Mouse (Mus musculus) limb, embryonic 10.5 days (tissue): Measurements from ENCODE around the gene Ptch2. TPM values are rescaled to one million over a fixed set of nuclear protein-coding genes. Genes with fewer than 3 reads are reported as not detected.

Source experiments
- DNase-seq: peaks from one replicate; pipeline ENCODE4 v3.0.0-alpha.2; 2017; ENCODE audit warnings: low spot score
- H3K27ac ChIP-seq: fragments of 300-500 bp; sonication (generic); 2 replicates; pipeline ENCODE4 v1.5.1; 2016; ENCODE audit warnings: mild to moderate bottlenecking
- H3K27me3 ChIP-seq: fragments of 300-500 bp; sonication (generic); 2 replicates; pipeline ENCODE4 v1.6.1; 2016; ENCODE audit warnings: low read depth, mild to moderate bottlenecking; ENCODE audit not compliant: poor library complexity, severe bottlenecking
- H3K36me3 ChIP-seq: fragments of 300-500 bp; sonication (generic); 2 replicates; pipeline ENCODE4 v1.6.1; 2016; ENCODE audit warnings: mild to moderate bottlenecking, moderate library complexity
- H3K4me1 ChIP-seq: fragments of 300-500 bp; sonication (generic); 2 replicates; pipeline ENCODE4 v1.6.1; 2016
- H3K4me3 ChIP-seq: fragments of 300-500 bp; sonication (generic); 2 replicates; pipeline ENCODE4 v1.5.1; 2016; ENCODE audit warnings: mild to moderate bottlenecking, moderate library complexity
- H3K9me3 ChIP-seq: fragments of 300-500 bp; sonication (generic); replicated peaks from 2 replicates; pipeline ENCODE4 v1.6.1; 2016; ENCODE audit warnings: mild to moderate bottlenecking
- WGBS: fragments of 180-500 bp; shearing (Covaris S2); methylation state at CpG from one replicate; pipeline ENCODE4 v1.1.7; 2016; 5-methylcytosine and 5-hydroxymethylcytosine counted together
- polyA plus RNA-seq: library from polyadenylated mRNA; unstranded; fragments of >200 nt; fragmentation: Nextera tagmentation; extraction: Ambion mirVana; gene quantifications from 2 replicates; pipeline ENCODE4 v1.2.1, GENCODE M21; 2016

Gene Ptch2
- polyA plus RNA-seq, 1 experiment from 2014 or later, result 8.4 TPM

- Histone ChIP-seq H3K27me3 (no peaks in the 10 kb centered on the region), H3K4me1 (0 out of 2 replicates have a peak, but pooled peaks cover 3% of the 10 kb centered on the region), H3K9me3 (no peaks in the 10 kb centered on the region), H3K4me3 (no peak overlapping the region), H3K27ac (no peak overlapping the region), H3K36me3 (peaks cover 93% of the 10 kb centered on the region)
- DNase-seq, result no peak
- 93% methylated on average over 25 of the region's 25 CpGs for WGBS
Measured at GRCm38 (mm10) chr4:117109330-117109729, 13.5 kb downstream of the Ptch2 start.

- Histone ChIP-seq H3K4me3 (no peak overlapping the region), H3K27me3 (no peaks in the 10 kb centered on the region), H3K4me1 (0 out of 2 replicates have a peak, but pooled peaks cover 3% of the 10 kb centered on the region), H3K36me3 (peaks cover 93% of the 10 kb centered on the region), H3K9me3 (no peaks in the 10 kb centered on the region), H3K27ac (peak overlapping the region; percentile 15; the same call in 1 of the 2 replicates)
- WGBS, result 94% methylated on average over 13 of the region's 13 CpGs
- DNase-seq, result no peak
Measured at GRCm38 (mm10) chr4:117110249-117110648, 14.4 kb downstream of the Ptch2 start.

GRCm38 (mm10) chr4:117110985-117111384 is 15.1 kb downstream of the Ptch2 start:
- no peak for DNase-seq
- 0 out of 2 replicates have a peak, but pooled peaks cover 3% of the 10 kb centered on the region for H3K4me1 ChIP-seq
- no peak overlapping the region for H3K4me3 ChIP-seq
- no peaks in the 10 kb centered on the region for H3K9me3 ChIP-seq
- peaks cover 92% of the 10 kb centered on the region for H3K36me3 ChIP-seq
- H3K27me3 ChIP-seq, result no peaks in the 10 kb centered on the region
- 95% methylated on average over 11 of the region's 11 CpGs for WGBS
- H3K27ac ChIP-seq, result no peak overlapping the region

- DNase-seq, result no peak
- WGBS, result 90% methylated on average over 1 of the region's 1 CpGs
- Histone ChIP-seq H3K27ac (no peak overlapping the region), H3K4me3 (no peak overlapping the region), H3K4me1 (0 out of 2 replicates have a peak, but pooled peaks cover 3% of the 10 kb centered on the region), H3K27me3 (no peaks in the 10 kb centered on the region), H3K9me3 (no peaks in the 10 kb centered on the region), H3K36me3 (peaks cover 77% of the 10 kb centered on the region)
Measured at GRCm38 (mm10) chr4:117113237-117113636, 17.4 kb downstream of the Ptch2 start.

- H3K9me3 ChIP-seq, result no peaks in the 10 kb centered on the region
- no peak for DNase-seq
- peaks cover 53% of the 10 kb centered on the region for H3K36me3 ChIP-seq
- H3K27me3 ChIP-seq, result no peaks in the 10 kb centered on the region
- no peak overlapping the region for H3K4me3 ChIP-seq
- 87% methylated on average over 5 of the region's 5 CpGs for WGBS
- H3K27ac ChIP-seq, result no peak overlapping the region
- peaks cover 9% of the 10 kb centered on the region for H3K4me1 ChIP-seq
Measured at GRCm38 (mm10) chr4:117115592-117115991, 19.7 kb downstream of the Ptch2 start.

- peaks cover 16% of the 10 kb centered on the region for H3K4me1 ChIP-seq
- H3K4me3 ChIP-seq, result no peak overlapping the region
- DNase-seq, result no peak
- H3K27ac ChIP-seq, result no peak overlapping the region
- 94% methylated on average over 7 of the region's 7 CpGs for WGBS
- no peaks in the 10 kb centered on the region for H3K9me3 ChIP-seq
- peaks cover 33% of the 10 kb centered on the region for H3K36me3 ChIP-seq
- H3K27me3 ChIP-seq, result no peaks in the 10 kb centered on the region
Measured at GRCm38 (mm10) chr4:117117931-117118330, 22.1 kb downstream of the Ptch2 start.

GRCm38 (mm10) chr4:117119636-117120035 is 23.8 kb downstream of the Ptch2 start:
- no peak for DNase-seq
- Histone ChIP-seq H3K27me3 (no peaks in the 10 kb centered on the region), H3K4me3 (peak overlapping the region; percentile 73), H3K36me3 (peaks cover 16% of the 10 kb centered on the region), H3K9me3 (no peaks in the 10 kb centered on the region), H3K4me1 (peaks cover 21% of the 10 kb centered on the region), H3K27ac (peak overlapping the region; percentile 87)
- WGBS, result 83% methylated on average over 5 of the region's 5 CpGs

- Histone ChIP-seq H3K27me3 (no peaks in the 10 kb centered on the region), H3K4me1 (peaks cover 25% of the 10 kb centered on the region), H3K9me3 (no peaks in the 10 kb centered on the region), H3K27ac (peak overlapping the region; percentile 87), H3K36me3 (peaks cover 12% of the 10 kb centered on the region), H3K4me3 (peak overlapping the region; percentile 73)
- WGBS, result 5% methylated on average over 10 of the region's 10 CpGs
- DNase-seq, result no peak
Measured at GRCm38 (mm10) chr4:117120052-117120444, 24.2 kb downstream of the Ptch2 start.

GRCm38 (mm10) chr4:117120445-117121414 is 24.9 kb downstream of the Ptch2 start:
- under 1% methylated on average over 69 of the region's 69 CpGs for WGBS
- peak; percentile 91 for DNase-seq
- H3K27me3 ChIP-seq, result no peaks in the 10 kb centered on the region
- peaks cover 5% of the 10 kb centered on the region for H3K36me3 ChIP-seq
- H3K27ac ChIP-seq, result peak overlapping the region; percentile 87
- no peaks in the 10 kb centered on the region for H3K9me3 ChIP-seq
- peak overlapping the region; percentile 73 for H3K4me3 ChIP-seq
- peaks cover 32% of the 10 kb centered on the region for H3K4me1 ChIP-seq

GRCm38 (mm10) chr4:117122209-117122608 is 26.3 kb downstream of the Ptch2 start:
- Histone ChIP-seq H3K9me3 (no peaks in the 10 kb centered on the region), H3K27me3 (no peaks in the 10 kb centered on the region), H3K4me3 (no peak overlapping the region), H3K4me1 (peaks cover 43% of the 10 kb centered on the region), H3K27ac (no peak overlapping the region; the same call in 1 of the 2 replicates), H3K36me3 (no peaks in the 10 kb centered on the region)
- no peak for DNase-seq
- 82% methylated on average over 4 of the region's 4 CpGs for WGBS

- H3K4me3 ChIP-seq, result no peak overlapping the region
- 82% methylated on average over 8 of the region's 9 CpGs for WGBS
Measured at GRCm38 (mm10) chr4:117123546-117124217, 27.8 kb downstream of the Ptch2 start.

GRCm38 (mm10) chr4:117124218-117124517 is 28.3 kb downstream of the Ptch2 start:
- Histone ChIP-seq H3K4me1 (peaks cover 43% of the 10 kb centered on the region), H3K27me3 (no peaks in the 10 kb centered on the region), H3K9me3 (no peaks in the 10 kb centered on the region), H3K4me3 (no peak overlapping the region), H3K27ac (peak overlapping the region; percentile 78; the same call in 1 of the 2 replicates), H3K36me3 (peaks cover 12% of the 10 kb centered on the region)
- no peak for DNase-seq
- WGBS, result 89% methylated on average over 3 of the region's 3 CpGs

More at GRCm38 (mm10) chr4:117123546-117124217, 27.8 kb downstream of the Ptch2 start:
- no peak overlapping the region for H3K27ac ChIP-seq
- H3K4me1 ChIP-seq, result peaks cover 43% of the 10 kb centered on the region
- no peaks in the 10 kb centered on the region for H3K9me3 ChIP-seq
- no peak for DNase-seq
- peaks cover 7% of the 10 kb centered on the region for H3K36me3 ChIP-seq
- H3K27me3 ChIP-seq, result no peaks in the 10 kb centered on the region
